Mouse (Mus musculus): ENCODE results near the gene Rtn2. TPM values are rescaled to one million over a fixed set of nuclear protein-coding genes. Genes with fewer than 3 reads are reported as not detected.
A peak's percentile ranks its signal among the peaks of the same experiment; 100 is the strongest.

Gene Rtn2
- total RNA-seq, 2 experiments from 2014 or later = 110 to 122 TPM

GRCm38 (mm10) chr7:19314033-19314432, 31.6 kb downstream of the Rtn2 start:
- DNase-seq (ENCODE audit: extremely low spot score in 1 of 2, low spot score in 2 of 2) = no peak
- intact Hi-C loops (cut with DNase I) = no loop called here
- H3K27ac ChIP-seq = no peak overlapping the region
- H3K4me3 ChIP-seq = no peak overlapping the region
- TF ChIP-seq CTCF (IDR thresholded peaks at IDR 0.05) = no peak

GRCm38 (mm10) chr7:19316451-19317161, 34.2 kb downstream of the Rtn2 start:
- intact Hi-C loops (cut with DNase I) = no loop called here
- Histone ChIP-seq H3K27ac (no peak overlapping the region), H3K4me3 (no peak overlapping the region)
- DNase-seq (ENCODE audit: extremely low spot score in 1 of 2, low spot score in 2 of 2) = no peak
- TF ChIP-seq CTCF (IDR thresholded peaks at IDR 0.05) = no peak

- H3K4me3 ChIP-seq = no peak overlapping the region
- no peak for DNase-seq (ENCODE audit: extremely low spot score in 1 of 2, low spot score in 2 of 2)
- H3K27ac ChIP-seq = no peak overlapping the region
- intact Hi-C loops (cut with DNase I) = no loop called here
- TF ChIP-seq CTCF (IDR thresholded peaks at IDR 0.05) = no peak
Measured at GRCm38 (mm10) chr7:19318201-19318600, 35.8 kb downstream of the Rtn2 start.

- TF ChIP-seq CTCF (IDR thresholded peaks at IDR 0.05) = no peak
Measured at GRCm38 (mm10) chr7:19318676-19319075, 36.3 kb downstream of the Rtn2 start.

GRCm38 (mm10) chr7:19319458-19319857, 37.0 kb downstream of the Rtn2 start:
- H3K4me3 ChIP-seq = peak overlapping the region; percentile 54
- peak overlapping the region; percentile 91 for H3K27ac ChIP-seq
- intact Hi-C loops (cut with DNase I) = no loop called here
- TF ChIP-seq CTCF (IDR thresholded peaks at IDR 0.05) = no peak
- DNase-seq (ENCODE audit: extremely low spot score in 1 of 2, low spot score in 2 of 2) = no peak

More at GRCm38 (mm10) chr7:19318676-19319075, 36.3 kb downstream of the Rtn2 start:
- Histone ChIP-seq H3K4me3 (no peak overlapping the region), H3K27ac (no peak overlapping the region)
- intact Hi-C loops (cut with DNase I) = no loop called here
- no peak for DNase-seq (ENCODE audit: extremely low spot score in 1 of 2, low spot score in 2 of 2)

GRCm38 (mm10) chr7:19319906-19320305, 37.5 kb downstream of the Rtn2 start:
- Histone ChIP-seq H3K4me3 (peak overlapping the region; percentile 54), H3K27ac (peak overlapping the region; percentile 91)
- intact Hi-C loops (cut with DNase I) = no loop called here
- TF ChIP-seq CTCF (IDR thresholded peaks at IDR 0.05) = peak; percentile 23
- peak; percentile 96 for DNase-seq (ENCODE audit: extremely low spot score in 1 of 2, low spot score in 2 of 2)

GRCm38 (mm10) chr7:19320637-19321036, 38.2 kb downstream of the Rtn2 start:
- H3K4me3 ChIP-seq = peak overlapping the region; percentile 54
- TF ChIP-seq CTCF (IDR thresholded peaks at IDR 0.05) = no peak
- H3K27ac ChIP-seq = peak overlapping the region; percentile 70
- DNase-seq (ENCODE audit: extremely low spot score in 1 of 2, low spot score in 2 of 2) = no peak
- intact Hi-C loops (cut with DNase I) = no loop called here

- intact Hi-C loops (cut with DNase I) = no loop called here
- TF ChIP-seq CTCF (IDR thresholded peaks at IDR 0.05) = no peak
- Histone ChIP-seq H3K4me3 (no peak overlapping the region), H3K27ac (peak overlapping the region; percentile 32; the same call in 1 of the 2 replicates)
- no peak for DNase-seq (ENCODE audit: extremely low spot score in 1 of 2, low spot score in 2 of 2)
Measured at GRCm38 (mm10) chr7:19321464-19321863, 39.0 kb downstream of the Rtn2 start.

- Histone ChIP-seq H3K4me3 (no peak overlapping the region), H3K27ac (no peak overlapping the region)
- intact Hi-C loops (cut with DNase I) = no loop called here
- no peak for TF ChIP-seq CTCF (IDR thresholded peaks at IDR 0.05)
- no peak for DNase-seq (ENCODE audit: extremely low spot score in 1 of 2, low spot score in 2 of 2)
Measured at GRCm38 (mm10) chr7:19322489-19322888, 40.1 kb downstream of the Rtn2 start.

GRCm38 (mm10) chr7:19324221-19324620, 41.8 kb downstream of the Rtn2 start:
- no peak for DNase-seq (ENCODE audit: extremely low spot score in 1 of 2, low spot score in 2 of 2)
- H3K4me3 ChIP-seq = no peak overlapping the region
- TF ChIP-seq CTCF (IDR thresholded peaks at IDR 0.05) = no peak
- H3K27ac ChIP-seq = no peak overlapping the region
- intact Hi-C loops (cut with DNase I) = no loop called here

- no peak for TF ChIP-seq CTCF (IDR thresholded peaks at IDR 0.05)
- DNase-seq (ENCODE audit: extremely low spot score in 1 of 2, low spot score in 2 of 2) = no peak
- intact Hi-C loops (cut with DNase I) = no loop called here
- Histone ChIP-seq H3K27ac (peak overlapping the region; percentile 50; the same call in 1 of the 2 replicates), H3K4me3 (no peak overlapping the region)
Measured at GRCm38 (mm10) chr7:19325262-19326199, 43.1 kb downstream of the Rtn2 start.

GRCm38 (mm10) chr7:19326359-19326758, 43.9 kb downstream of the Rtn2 start:
- peak overlapping the region; percentile 92 for H3K27ac ChIP-seq
- no peak for TF ChIP-seq CTCF (IDR thresholded peaks at IDR 0.05)
- peak; percentile 74 to 79 for DNase-seq (ENCODE audit: extremely low spot score in 1 of 2, low spot score in 2 of 2)
- H3K4me3 ChIP-seq = peak overlapping the region; percentile 47
- intact Hi-C loops (cut with DNase I) = no loop called here
